Mouse (Mus musculus) kidney, embryonic 15.5 days (tissue): Measurements from ENCODE around the gene Phf19. TPM values are rescaled to one million over a fixed set of nuclear protein-coding genes. Genes with fewer than 3 reads are reported as not detected.

ENCODE experiments used
- polyA plus RNA-seq: library from polyadenylated mRNA; unstranded; fragments of >200 nt; fragmentation: Nextera tagmentation; extraction: Ambion mirVana; gene quantifications from 2 replicates; pipeline ENCODE4 v1.2.1, GENCODE M21; 2015

Gene Phf19
- polyA plus RNA-seq, 1 experiment from 2014 or later = 24.6 TPM

Other genes with a start within 250 kb of the Phf19 start
- gene Gapvd1, start 158.8 kb downstream of the Phf19 start, polyA plus RNA-seq = 81.3 and 84.6 TPM in 2 replicates
- gene Hspa5, start 142.1 kb downstream of the Phf19 start, polyA plus RNA-seq = 989 and 1,038 TPM in 2 replicates
- gene Rabepk, start 114.1 kb downstream of the Phf19 start, polyA plus RNA-seq = 36.3 and 42.8 TPM in 2 replicates
- gene Fbxw2, start 87.7 kb downstream of the Phf19 start, polyA plus RNA-seq = 79.3 and 82.0 TPM in 2 replicates
- 0.16 TPM in 1 of 2 replicates, not detected in the other for gene Gm34653, start 81.0 kb downstream of the Phf19 start, polyA plus RNA-seq
- gene Cutal, start 39.6 kb downstream of the Phf19 start, polyA plus RNA-seq = 10.1 and 10.9 TPM in 2 replicates
- gene Psmd5, start 39.1 kb downstream of the Phf19 start, polyA plus RNA-seq = 116 and 128 TPM in 2 replicates
- gene Traf1, start 47.7 kb upstream of the Phf19 start, polyA plus RNA-seq = 23.2 and 25.4 TPM in 2 replicates
- gene Hc, start 147.4 kb upstream of the Phf19 start, polyA plus RNA-seq = 0.67 and 1.5 TPM in 2 replicates
- gene AI182371, start 187.5 kb upstream of the Phf19 start, polyA plus RNA-seq = 0.58 and 1.2 TPM in 2 replicates
- gene Cntrl, start 195.5 kb upstream of the Phf19 start, polyA plus RNA-seq = 26.2 and 26.6 TPM in 2 replicates